Mouse (Mus musculus) spleen, adult 18-20 months (tissue): ENCODE data around the gene Neu1.
"Not testable (repeated sequence)": the region's sequence is repeated elsewhere in the genome, so short reads cannot be mapped to it uniquely, and the experiment has no call there.

ENCODE experiments used
- DNase-seq, 2 experiments: peaks; one replicate each; pipeline ENCODE4 v3.0.0; 2022; ENCODE audit warnings: mixed read lengths in 2 of 2

The Neu1 gene

GRCm38 (mm10) chr17:34931061-34931734 lies at the start of gene Neu1:
Gene Neu1 (plus strand): TSS chr17:34931253.
- DNase-seq, result peak; percentile 95 to 96

- no peak for DNase-seq
Observed at GRCm38 (mm10) chr17:34881683-34882310, 49.3 kb upstream of the Neu1 start, which contains the start of gene Gm20547. Gene Gm20547 (minus strand): TSS chr17:34882042.

GRCm38 (mm10) chr17:34883332-34883731 lies 47.7 kb upstream of the Neu1 start:
- no peak for DNase-seq

GRCm38 (mm10) chr17:34884704-34885103 lies 46.3 kb upstream of the Neu1 start:
- no peak for DNase-seq

GRCm38 (mm10) chr17:34885615-34886014 lies 45.4 kb upstream of the Neu1 start:
- no peak for DNase-seq

- no peak for DNase-seq
Observed at GRCm38 (mm10) chr17:34887942-34888341, 43.1 kb upstream of the Neu1 start.

- DNase-seq, result no peak
Observed at GRCm38 (mm10) chr17:34890074-34890743, 40.8 kb upstream of the Neu1 start.

- DNase-seq, result no peak
Observed at GRCm38 (mm10) chr17:34891377-34891776, 39.7 kb upstream of the Neu1 start.

- no peak for DNase-seq
Observed at GRCm38 (mm10) chr17:34893072-34893824, 37.8 kb upstream of the Neu1 start.

- peak; percentile 90 to 94 for DNase-seq
Observed at GRCm38 (mm10) chr17:34894074-34894597, 36.9 kb upstream of the Neu1 start.

- DNase-seq, result peak in 1 of 2 experiments; percentile 56
Observed at GRCm38 (mm10) chr17:34894801-34895530, 36.1 kb upstream of the Neu1 start.

GRCm38 (mm10) chr17:34895724-34896123 lies 35.3 kb upstream of the Neu1 start:
- no peak for DNase-seq

- no peak for DNase-seq
Observed at GRCm38 (mm10) chr17:34896366-34896765, 34.7 kb upstream of the Neu1 start.

GRCm38 (mm10) chr17:34897373-34898159 lies 33.5 kb upstream of the Neu1 start:
- no peak for DNase-seq

GRCm38 (mm10) chr17:34898160-34898586 lies 32.9 kb upstream of the Neu1 start, which contains the start of the genes C2 and Ehmt2:
Gene C2 (minus strand): TSS chr17:34898265.
Gene Ehmt2 (plus strand): TSS chr17:34898469.
- DNase-seq, result peak; percentile 76 to 82

- no peak for DNase-seq
Observed at GRCm38 (mm10) chr17:34898706-34899052, 32.4 kb upstream of the Neu1 start.

GRCm38 (mm10) chr17:34899053-34899889 lies 31.8 kb upstream of the Neu1 start:
- peak; percentile 41 to 55 for DNase-seq

GRCm38 (mm10) chr17:34899890-34900243 lies 31.2 kb upstream of the Neu1 start:
- no peak for DNase-seq

- not testable (repeated sequence) for DNase-seq
Observed at GRCm38 (mm10) chr17:34900826-34901225, 30.2 kb upstream of the Neu1 start.

GRCm38 (mm10) chr17:34901948-34902347 lies 29.1 kb upstream of the Neu1 start:
- not testable (repeated sequence) for DNase-seq
